Mouse (Mus musculus) testis, postnatal 10 days (tissue): ENCODE results near the gene Ttll2.
"Not testable (repeated sequence)": the region's sequence is repeated elsewhere in the genome, so short reads cannot be mapped to it uniquely, and the experiment has no call there.

Experiments used
- DNase-seq: peaks from one replicate; pipeline ENCODE4 v3.0.0; 2021; ENCODE audit warnings: low spot score

The Ttll2 gene

DNA sequence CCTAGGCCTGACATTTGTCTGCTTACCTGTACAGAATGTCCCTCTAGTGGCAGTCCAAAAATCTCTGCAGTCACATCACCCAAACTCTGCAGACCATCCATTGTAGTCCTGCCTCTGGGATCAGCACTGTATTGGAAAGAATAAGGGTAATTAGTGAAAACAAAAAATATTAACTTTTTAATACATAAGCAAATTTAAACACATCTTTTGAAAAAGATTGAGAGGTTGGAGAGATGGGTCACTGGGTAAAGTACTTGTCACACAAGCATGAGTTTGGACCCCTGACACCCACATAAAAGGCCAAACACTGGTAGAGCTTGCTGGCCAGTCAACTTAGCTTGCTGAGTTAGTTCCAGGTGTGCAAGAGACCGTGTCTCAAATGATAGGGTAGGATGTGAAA, at the start of gene Ttll2:
Ttll2 (minus strand) TSS at position 101 of the 400 bp plus-strand sequence.
- not testable (repeated sequence) for DNase-seq

DNA sequence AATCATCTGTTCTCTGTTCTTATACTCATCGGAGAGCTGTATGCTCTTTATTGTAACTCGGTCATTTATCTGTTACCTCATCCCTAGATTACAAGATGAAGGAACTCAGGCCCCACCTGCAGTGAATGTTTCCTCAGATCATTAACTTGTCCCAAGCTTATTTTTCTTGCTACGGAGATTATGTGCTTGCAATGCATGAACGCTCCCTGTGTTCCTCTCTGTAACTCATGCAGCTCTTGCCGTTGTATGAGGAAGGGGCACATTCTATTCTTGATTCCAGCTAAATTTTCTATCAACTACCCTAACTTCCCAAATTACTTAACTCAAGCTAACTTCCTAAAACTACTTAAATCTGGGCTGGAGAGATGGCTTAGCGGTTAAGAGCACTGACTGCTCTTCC, 47.3 kb upstream of the Ttll2 start:
- not testable (repeated sequence) for DNase-seq

- DNase-seq = not testable (repeated sequence)
These were observed 45.8 kb upstream of the Ttll2 start for GRCm38 (mm10) chr17:7398198-7398847.

DNA sequence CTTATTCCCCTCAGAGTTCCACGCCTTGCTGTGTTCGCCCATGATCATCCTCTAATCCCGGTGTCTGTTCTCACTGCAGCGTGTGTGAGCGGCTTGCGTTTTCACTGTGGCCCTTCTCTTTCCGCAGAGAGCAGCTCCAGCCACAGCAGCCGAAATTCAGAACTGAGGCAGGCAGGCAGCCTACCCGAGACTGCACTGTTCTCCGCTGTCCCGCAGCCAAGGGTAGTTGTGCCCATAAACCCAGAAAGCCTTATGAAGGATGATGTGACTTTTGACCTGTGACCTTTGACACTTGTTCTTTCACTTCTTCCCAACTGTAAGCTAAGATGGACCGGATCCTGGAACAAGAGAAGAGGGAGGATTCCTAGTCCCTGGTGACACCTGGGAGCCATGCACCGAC, 44.6 kb upstream of the Ttll2 start:
- not testable (repeated sequence) for DNase-seq

- DNase-seq = not testable (repeated sequence)
These were observed 43.8 kb upstream of the Ttll2 start for GRCm38 (mm10) chr17:7396288-7396687.

- DNase-seq = not testable (repeated sequence)
These were observed 43.2 kb upstream of the Ttll2 start for GRCm38 (mm10) chr17:7395671-7396070.

- DNase-seq = not testable (repeated sequence)
These were observed 42.6 kb upstream of the Ttll2 start for GRCm38 (mm10) chr17:7395116-7395515.

DNA sequence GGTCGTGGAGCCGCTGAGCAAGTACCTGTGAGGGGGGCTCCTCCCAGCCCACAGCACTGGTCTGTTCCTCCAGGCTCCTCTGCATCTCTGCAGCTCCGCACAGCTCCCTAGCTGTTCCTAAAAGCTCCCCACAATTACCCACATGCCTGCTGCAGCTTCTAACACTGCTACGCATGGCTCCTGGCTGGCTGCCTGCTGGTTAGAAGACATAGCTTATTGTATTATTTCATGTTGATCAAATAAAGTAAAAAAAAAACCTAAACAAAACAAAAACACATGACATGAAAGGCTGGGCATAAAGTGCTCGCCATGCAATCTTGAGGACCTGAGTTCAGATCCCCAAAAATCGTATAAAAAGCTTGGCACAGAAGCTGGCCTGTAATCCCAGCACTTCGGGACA, 37.4 kb upstream of the Ttll2 start:
- not testable (repeated sequence) for DNase-seq

DNA sequence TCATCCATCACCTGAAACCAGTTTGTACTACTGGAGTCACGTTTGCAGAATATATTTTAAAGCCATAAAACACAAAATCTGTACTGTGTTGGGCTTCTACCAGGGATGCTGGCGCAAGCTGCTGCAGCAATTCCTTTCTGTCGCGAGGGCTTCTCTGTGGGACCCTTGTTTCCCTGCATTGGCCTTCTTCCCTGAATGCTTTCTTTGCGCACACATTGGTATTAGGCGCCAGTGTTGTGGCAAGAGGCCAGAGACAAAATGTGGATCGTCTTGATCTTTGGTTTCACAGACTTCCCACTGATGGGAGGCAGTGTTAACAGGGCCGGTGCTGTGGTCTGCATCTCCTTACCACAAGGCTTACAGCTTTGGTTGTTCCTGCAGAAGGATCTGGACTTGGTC, 36.5 kb upstream of the Ttll2 start:
- DNase-seq = not testable (repeated sequence)

DNA sequence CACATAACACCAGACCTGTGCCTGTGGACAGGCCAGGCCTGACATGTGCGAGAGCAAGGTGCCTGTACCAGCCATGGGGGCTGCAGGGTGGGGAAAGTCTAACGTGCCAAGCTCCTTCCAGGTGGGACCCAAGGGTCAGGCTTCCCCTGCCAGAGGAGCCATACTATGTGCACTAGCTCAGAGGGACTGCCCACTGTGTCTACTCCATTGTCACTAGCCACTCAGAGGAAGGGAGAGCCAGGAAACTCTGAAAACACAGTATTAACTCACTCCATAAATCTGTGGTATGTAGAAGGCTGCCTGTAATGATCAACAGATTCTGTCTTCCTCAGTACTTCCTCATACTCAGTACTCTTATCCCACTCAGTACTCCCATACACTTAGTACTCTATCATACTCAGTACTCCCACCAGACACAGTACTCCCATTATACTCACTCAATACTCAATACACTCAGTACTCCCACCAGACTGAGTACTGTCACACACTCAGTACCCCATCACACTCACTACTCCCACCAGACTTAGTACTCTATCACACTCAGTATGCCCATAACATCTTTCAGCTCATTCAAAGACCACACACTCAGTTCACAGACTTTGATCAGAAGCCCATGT, 36.0 kb upstream of the Ttll2 start:
- not testable (repeated sequence) for DNase-seq

- not testable (repeated sequence) for DNase-seq
These were observed 33.5 kb upstream of the Ttll2 start for GRCm38 (mm10) chr17:7386016-7386415.

DNA sequence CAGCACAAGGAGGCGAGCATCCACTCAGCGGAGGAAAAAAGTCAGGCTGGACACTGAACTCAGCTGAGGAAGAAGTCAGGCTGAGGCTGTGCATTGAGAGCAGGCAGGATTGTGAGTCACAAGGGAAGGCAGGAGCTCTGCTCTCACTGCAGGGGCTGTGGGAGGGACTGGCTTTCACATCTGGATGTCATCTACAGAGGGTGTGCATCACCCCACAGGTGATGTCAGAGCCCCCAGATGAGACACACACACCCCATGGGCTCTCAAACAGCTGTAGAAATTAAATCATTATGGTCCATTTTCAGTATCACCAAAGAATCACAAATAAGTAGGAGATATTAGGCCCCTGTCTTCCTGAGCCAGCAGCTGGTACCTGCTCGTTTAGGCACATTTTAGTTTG, 32.9 kb upstream of the Ttll2 start, which contains the start of gene Unc93a2:
Unc93a2 (minus strand) TSS at position 101 of the 400 bp plus-strand sequence.
- DNase-seq = not testable (repeated sequence)

DNA sequence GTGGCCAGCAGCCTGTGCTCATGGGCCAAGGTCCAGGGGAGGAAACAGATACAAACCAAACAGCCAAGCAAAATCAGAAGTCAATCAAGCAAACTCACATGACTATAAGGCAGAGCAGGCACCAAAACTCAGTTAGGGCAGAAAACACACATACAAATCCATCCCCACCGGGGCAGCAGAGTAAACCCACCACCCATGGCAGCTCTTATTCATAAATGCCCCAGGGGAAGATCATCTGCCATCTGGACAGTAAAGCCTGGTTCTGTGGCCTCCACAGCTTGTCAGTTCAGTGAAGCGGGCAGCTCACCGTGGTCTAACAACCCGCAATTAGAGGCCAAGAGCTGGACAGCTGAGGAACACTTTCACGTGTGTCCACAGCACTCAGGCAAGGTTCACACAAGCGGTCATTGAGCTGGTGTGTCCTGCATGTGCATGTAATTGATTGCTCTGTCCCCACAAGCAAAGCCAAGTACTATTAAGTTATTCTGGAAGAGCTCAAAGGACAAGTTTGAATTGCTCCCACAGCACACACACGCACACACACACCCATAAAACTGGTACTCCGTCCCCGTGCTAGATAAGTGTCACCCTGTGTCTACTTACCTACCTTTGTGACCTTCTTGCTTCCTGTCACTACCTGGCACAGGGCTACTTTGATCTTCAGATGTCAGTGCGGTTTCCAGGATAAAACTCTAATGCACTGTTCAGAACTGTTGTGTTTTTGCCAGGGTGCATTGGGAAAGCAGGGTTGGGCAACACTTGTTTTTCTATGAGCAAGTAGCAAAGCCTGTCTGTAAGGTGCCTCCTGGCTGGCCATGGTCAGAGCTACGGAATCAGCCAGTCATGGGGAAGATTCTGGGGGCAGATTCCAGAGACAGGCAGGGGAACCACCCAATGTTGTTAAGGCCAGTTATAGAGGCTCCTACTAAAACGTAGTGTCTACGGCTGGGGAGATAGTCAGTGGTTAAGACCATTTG, 31.0 kb upstream of the Ttll2 start:
- DNase-seq = not testable (repeated sequence)

DNA sequence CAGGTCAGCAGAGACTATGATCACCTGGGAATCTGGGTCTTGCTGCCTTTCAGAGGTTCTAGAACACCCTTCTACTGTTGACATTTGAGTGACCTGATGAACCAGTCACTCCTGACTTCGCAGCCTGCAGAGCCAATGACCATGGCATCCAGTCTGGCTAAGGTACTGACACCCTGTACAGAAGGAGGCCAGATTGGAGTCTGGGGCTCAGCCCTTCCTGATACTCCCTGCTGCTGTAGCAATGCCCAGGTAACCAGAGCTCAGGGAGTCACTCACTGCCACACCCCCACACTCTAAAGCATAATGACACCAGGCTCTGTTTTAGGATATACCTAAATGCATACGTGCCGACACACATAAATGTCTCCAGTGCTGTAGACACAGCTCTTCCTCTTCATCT, 30.2 kb upstream of the Ttll2 start:
- DNase-seq = not testable (repeated sequence)

DNA sequence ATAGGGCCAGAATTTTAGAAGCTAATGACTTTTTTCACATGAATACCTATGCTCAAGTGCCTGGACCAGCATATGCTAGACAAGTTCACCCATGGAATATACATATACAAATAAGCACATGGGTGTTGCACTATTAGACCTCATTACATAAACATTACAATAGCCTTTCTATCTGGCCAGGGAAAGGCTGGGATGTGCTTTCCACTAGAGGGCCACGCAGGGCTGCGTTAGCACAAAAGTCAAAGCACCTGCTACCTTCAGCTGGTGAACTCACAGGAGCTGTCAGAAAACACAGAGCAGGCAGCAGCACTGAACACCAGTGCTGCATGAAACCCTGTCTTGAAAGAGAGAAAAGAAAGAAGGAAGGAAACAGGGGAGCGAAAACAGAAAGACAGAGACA, 25.4 kb upstream of the Ttll2 start:
- not testable (repeated sequence) for DNase-seq

GRCm38 (mm10) chr17:7376951-7377700, 24.6 kb upstream of the Ttll2 start:
- DNase-seq = not testable (repeated sequence)

DNA sequence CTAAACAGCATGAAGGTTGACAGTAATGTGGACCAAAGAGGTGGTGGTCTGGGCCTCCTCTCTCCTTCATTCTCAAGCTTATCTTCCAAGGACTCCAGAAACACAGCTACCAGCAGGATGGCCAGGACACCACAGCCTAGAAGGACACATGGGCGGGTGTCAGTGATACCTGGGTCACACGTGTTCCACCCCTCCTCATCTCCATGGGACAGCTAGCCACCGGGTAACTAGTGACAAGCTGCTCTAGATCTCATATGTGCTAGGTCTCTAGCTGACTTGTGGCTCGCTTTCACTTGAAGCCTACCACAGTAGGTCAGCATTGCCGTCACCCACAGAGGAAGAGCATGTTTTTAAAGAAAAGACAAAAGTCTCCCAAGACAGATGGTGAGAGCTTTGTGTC, 19.4 kb upstream of the Ttll2 start, which contains the start of gene Gm49630:
Gm49630 (minus strand) TSS at position 101 of the 400 bp plus-strand sequence.
- not testable (repeated sequence) for DNase-seq

GRCm38 (mm10) chr17:7369401-7369800, 16.9 kb upstream of the Ttll2 start:
- not testable (repeated sequence) for DNase-seq

DNA sequence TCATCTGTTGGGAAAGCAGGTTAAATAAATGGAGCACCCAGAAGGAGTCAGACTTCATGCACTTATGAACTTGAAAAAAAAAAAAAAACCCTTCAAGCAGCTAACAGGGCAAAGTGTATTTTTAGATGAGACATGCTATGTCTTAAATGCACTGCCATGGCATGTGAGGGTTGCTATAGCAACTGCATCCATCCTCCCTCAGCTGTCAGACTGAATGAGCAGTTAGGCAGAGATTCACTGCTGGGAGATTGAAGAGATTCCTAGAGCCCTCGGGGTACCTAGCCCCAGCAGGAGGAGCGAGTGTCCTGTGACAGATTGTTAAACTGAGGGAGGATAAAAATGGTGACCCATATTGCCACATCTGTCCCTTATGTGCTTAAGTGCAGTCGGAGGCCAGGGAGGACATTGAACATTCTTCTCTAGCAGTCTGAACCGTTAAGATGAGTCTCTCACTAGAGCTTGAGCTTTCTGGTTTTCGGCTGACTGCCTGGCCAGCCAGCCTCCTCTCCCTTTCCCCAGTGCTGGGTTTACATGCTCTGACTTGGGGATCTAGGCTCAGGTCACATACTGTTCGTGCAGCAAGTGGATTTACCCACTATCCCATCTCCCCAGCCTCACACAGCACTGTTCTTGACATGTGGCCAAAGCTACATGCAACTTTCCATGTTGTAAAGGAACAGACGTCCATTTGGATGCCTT, 14.3 kb upstream of the Ttll2 start:
- DNase-seq = not testable (repeated sequence)

GRCm38 (mm10) chr17:7366265-7366664, 13.8 kb upstream of the Ttll2 start:
- DNase-seq = not testable (repeated sequence)

- DNase-seq = not testable (repeated sequence)
These were observed 13.1 kb upstream of the Ttll2 start for GRCm38 (mm10) chr17:7365615-7366014.
